Mouse (Mus musculus) E14TG2a.4 (cell line): Measurements from ENCODE around the gene Prss44.

Experiments used
- CTCF ChIP-seq: conservative IDR thresholded peaks from 2 replicates; pipeline ENCODE4 v1.5.1; 2014; ENCODE audit warnings: low read length
- NANOG ChIP-seq: IDR thresholded peaks from 2 replicates; pipeline ENCODE4 v1.6.1; 2014; ENCODE audit warnings: borderline replicate concordance, low read length, mixed read lengths

DNA sequence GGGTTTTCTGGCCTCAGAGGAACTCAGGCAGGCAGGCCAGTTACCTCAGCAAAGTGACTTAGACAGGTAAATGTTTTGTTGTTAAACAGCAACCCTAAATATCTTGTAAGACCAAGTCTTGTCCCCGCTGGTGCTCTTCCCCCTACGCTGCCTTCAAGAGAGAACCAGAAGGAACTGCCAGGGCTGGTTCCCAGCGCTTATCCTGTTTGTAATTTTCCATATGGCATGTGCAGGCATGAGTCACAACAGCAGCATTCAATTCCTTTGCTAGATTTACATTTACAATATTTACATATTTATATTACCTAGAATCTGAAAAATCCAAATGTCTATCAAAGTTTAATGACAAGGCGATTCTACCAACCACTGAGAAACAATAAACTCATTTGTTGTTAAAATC lies 3.7 kb upstream of the Prss44 start:
- TF ChIP-seq CTCF, result no peak
- TF ChIP-seq NANOG, result no peak
